Mouse (Mus musculus): ENCODE results near the gene Lcn11. TPM values are rescaled to one million over a fixed set of nuclear protein-coding genes. Genes with fewer than 3 reads are reported as not detected.
"Not testable (repeated sequence)": the region's sequence is repeated elsewhere in the genome, so short reads cannot be mapped to it uniquely, and the experiment has no call there.

Lcn11 gene
- not detected in 2 replicates for polyA plus RNA-seq (2015; fragmentation: Nextera tagmentation; extraction: Ambion mirVana)

- no peak for ATAC-seq (ENCODE audit: insufficient number of reproducible peaks, insufficient read depth, low FRiP score, low TSS enrichment, low read depth)
- Histone ChIP-seq H3K27ac (no peak within 1 kb of the TSS), H3K4me3 (no peak within 1 kb of the TSS), H3K9me3 (no peaks in the 10 kb centered on the region), H3K9ac (no peak within 1 kb of the TSS), H3K4me2 (no peak within 1 kb of the TSS), H3K4me1 (no peaks in the 10 kb centered on the region), H3K27me3 (no peaks in the 10 kb centered on the region), H3K36me3 (no peaks in the 10 kb centered on the region)
- 84% methylated on average over 1 of the region's 1 CpGs for WGBS
These were observed at the start of gene Lcn11 for GRCm38 (mm10) chr2:25776717-25777116. Lcn11 (plus strand) TSS chr2:25777017.

- Histone ChIP-seq H3K36me3 (no peaks in the 10 kb centered on the region), H3K4me3 (no peak overlapping the region), H3K27me3 (no peaks in the 10 kb centered on the region), H3K4me1 (no peaks in the 10 kb centered on the region), H3K9ac (no peak overlapping the region), H3K27ac (no peak overlapping the region), H3K4me2 (no peak overlapping the region), H3K9me3 (no peaks in the 10 kb centered on the region)
- WGBS, result 31% methylated on average over 2 of the region's 2 CpGs
- no peak for ATAC-seq (ENCODE audit: insufficient number of reproducible peaks, insufficient read depth, low FRiP score, low TSS enrichment, low read depth)
These were observed 43.5 kb upstream of the Lcn11 start for GRCm38 (mm10) chr2:25733199-25733930.

GRCm38 (mm10) chr2:25736709-25737108, 40.1 kb upstream of the Lcn11 start, which contains the start of gene Obp2b:
Obp2b (plus strand) TSS chr2:25737009.
- H3K27me3 ChIP-seq; H3K4me1 ChIP-seq; ATAC-seq (ENCODE audit: insufficient number of reproducible peaks, insufficient read depth, low FRiP score, low TSS enrichment, low read depth); H3K9ac ChIP-seq; H3K36me3 ChIP-seq; H3K9me3 ChIP-seq; H3K27ac ChIP-seq; H3K4me3 ChIP-seq; H3K4me2 ChIP-seq: not testable (repeated sequence)
- 83% methylated on average over 3 of the region's 3 CpGs for WGBS

- ATAC-seq (ENCODE audit: insufficient number of reproducible peaks, insufficient read depth, low FRiP score, low TSS enrichment, low read depth), result no peak
- Histone ChIP-seq H3K27ac (no peak overlapping the region), H3K36me3 (no peaks in the 10 kb centered on the region), H3K4me1 (no peaks in the 10 kb centered on the region), H3K27me3 (no peaks in the 10 kb centered on the region), H3K9me3 (no peaks in the 10 kb centered on the region), H3K4me2 (no peak overlapping the region), H3K4me3 (no peak overlapping the region), H3K9ac (no peak overlapping the region)
- WGBS, result 55% methylated on average over 1 of the region's 1 CpGs
These were observed 35.1 kb upstream of the Lcn11 start for GRCm38 (mm10) chr2:25741671-25742070.

GRCm38 (mm10) chr2:25754201-25754600, 22.6 kb upstream of the Lcn11 start:
- WGBS, result 81% methylated on average over 1 of the region's 1 CpGs
- Histone ChIP-seq H3K9ac (no peak overlapping the region), H3K27ac (no peak overlapping the region), H3K36me3 (no peaks in the 10 kb centered on the region), H3K4me3 (no peak overlapping the region), H3K27me3 (no peaks in the 10 kb centered on the region), H3K9me3 (peaks cover 5% of the 10 kb centered on the region; the same call in 1 of the 2 replicates), H3K4me2 (no peak overlapping the region), H3K4me1 (no peaks in the 10 kb centered on the region)
- no peak for ATAC-seq (ENCODE audit: insufficient number of reproducible peaks, insufficient read depth, low FRiP score, low TSS enrichment, low read depth)

GRCm38 (mm10) chr2:25758064-25758625, 18.7 kb upstream of the Lcn11 start:
- H3K4me1 ChIP-seq, result no peaks in the 10 kb centered on the region
- no peak overlapping the region for H3K9ac ChIP-seq
- H3K27me3 ChIP-seq, result no peaks in the 10 kb centered on the region
- WGBS, result 20% methylated on average over 4 of the region's 4 CpGs
- no peak overlapping the region for H3K4me3 ChIP-seq
- H3K36me3 ChIP-seq, result no peaks in the 10 kb centered on the region
- ATAC-seq (ENCODE audit: insufficient number of reproducible peaks, insufficient read depth, low FRiP score, low TSS enrichment, low read depth), result no peak
- no peak overlapping the region for H3K27ac ChIP-seq
- H3K4me2 ChIP-seq, result no peak overlapping the region
- peaks cover 5% of the 10 kb centered on the region; the same call in 1 of the 2 replicates for H3K9me3 ChIP-seq

GRCm38 (mm10) chr2:25765269-25765668, 11.5 kb upstream of the Lcn11 start, which contains the start of gene Lcn3:
Lcn3 (plus strand) TSS chr2:25765569.
- no peaks in the 10 kb centered on the region for H3K9me3 ChIP-seq
- no peaks in the 10 kb centered on the region for H3K4me1 ChIP-seq
- no peak within 1 kb of the TSS for H3K4me3 ChIP-seq
- ATAC-seq (ENCODE audit: insufficient number of reproducible peaks, insufficient read depth, low FRiP score, low TSS enrichment, low read depth), result no peak
- H3K27ac ChIP-seq, result no peak within 1 kb of the TSS
- 42% methylated on average over 2 of the region's 2 CpGs for WGBS
- no peaks in the 10 kb centered on the region for H3K27me3 ChIP-seq
- H3K4me2 ChIP-seq, result no peak within 1 kb of the TSS
- H3K36me3 ChIP-seq, result no peaks in the 10 kb centered on the region
- no peak within 1 kb of the TSS for H3K9ac ChIP-seq

GRCm38 (mm10) chr2:25767764-25768163, 9.1 kb upstream of the Lcn11 start:
- H3K9me3 ChIP-seq, result no peaks in the 10 kb centered on the region
- H3K27me3 ChIP-seq, result no peaks in the 10 kb centered on the region
- H3K4me1 ChIP-seq, result no peaks in the 10 kb centered on the region
- ATAC-seq (ENCODE audit: insufficient number of reproducible peaks, insufficient read depth, low FRiP score, low TSS enrichment, low read depth), result no peak
- no peak overlapping the region for H3K9ac ChIP-seq
- WGBS, result 82% methylated on average over 4 of the region's 4 CpGs
- H3K4me3 ChIP-seq, result no peak overlapping the region
- no peak overlapping the region for H3K27ac ChIP-seq
- no peaks in the 10 kb centered on the region for H3K36me3 ChIP-seq
- no peak overlapping the region for H3K4me2 ChIP-seq

- no peak overlapping the region for H3K9ac ChIP-seq
- no peaks in the 10 kb centered on the region for H3K9me3 ChIP-seq
- no peak for ATAC-seq (ENCODE audit: insufficient number of reproducible peaks, insufficient read depth, low FRiP score, low TSS enrichment, low read depth)
- 85% methylated on average over 2 of the region's 2 CpGs for WGBS
- H3K27ac ChIP-seq, result no peak overlapping the region
- no peaks in the 10 kb centered on the region for H3K4me1 ChIP-seq
- no peaks in the 10 kb centered on the region for H3K36me3 ChIP-seq
- H3K27me3 ChIP-seq, result no peaks in the 10 kb centered on the region
- no peak overlapping the region for H3K4me2 ChIP-seq
- H3K4me3 ChIP-seq, result no peak overlapping the region
These were observed 3.3 kb upstream of the Lcn11 start for GRCm38 (mm10) chr2:25773507-25773906.

GRCm38 (mm10) chr2:25774640-25775039, 2.2 kb upstream of the Lcn11 start:
- ATAC-seq (ENCODE audit: insufficient number of reproducible peaks, insufficient read depth, low FRiP score, low TSS enrichment, low read depth), result no peak
- WGBS, result 75% methylated on average over 2 of the region's 2 CpGs
- no peaks in the 10 kb centered on the region for H3K36me3 ChIP-seq

GRCm38 (mm10) chr2:25775991-25776390, 826 bp upstream of the Lcn11 start:
- Histone ChIP-seq H3K4me2 (no peak overlapping the region), H3K4me1 (no peaks in the 10 kb centered on the region), H3K27me3 (no peaks in the 10 kb centered on the region), H3K4me3 (no peak overlapping the region), H3K9ac (no peak overlapping the region), H3K36me3 (no peaks in the 10 kb centered on the region), H3K27ac (no peak overlapping the region), H3K9me3 (no peaks in the 10 kb centered on the region)
- 73% methylated on average over 3 of the region's 3 CpGs for WGBS
- no peak for ATAC-seq (ENCODE audit: insufficient number of reproducible peaks, insufficient read depth, low FRiP score, low TSS enrichment, low read depth)

More at GRCm38 (mm10) chr2:25774640-25775039, 2.2 kb upstream of the Lcn11 start:
- Histone ChIP-seq H3K27ac (no peak overlapping the region), H3K4me3 (no peak overlapping the region), H3K4me1 (no peaks in the 10 kb centered on the region), H3K4me2 (no peak overlapping the region), H3K9ac (no peak overlapping the region), H3K9me3 (no peaks in the 10 kb centered on the region), H3K27me3 (no peaks in the 10 kb centered on the region)

- WGBS, result 87% methylated on average over 9 of the region's 9 CpGs
- no peak for ATAC-seq (ENCODE audit: insufficient number of reproducible peaks, insufficient read depth, low FRiP score, low TSS enrichment, low read depth)
- H3K4me2 ChIP-seq, result no peak overlapping the region
- no peaks in the 10 kb centered on the region for H3K4me1 ChIP-seq
- no peak overlapping the region for H3K9ac ChIP-seq
- no peaks in the 10 kb centered on the region for H3K27me3 ChIP-seq
- no peaks in the 10 kb centered on the region for H3K36me3 ChIP-seq
- no peak overlapping the region for H3K27ac ChIP-seq
- H3K9me3 ChIP-seq, result no peaks in the 10 kb centered on the region
- H3K4me3 ChIP-seq, result no peak overlapping the region
These were observed 2.3 kb downstream of the Lcn11 start for GRCm38 (mm10) chr2:25779076-25779475.
